Mouse (Mus musculus) gastrocnemius, postnatal 14 days (tissue): ENCODE measurements around the gene Fcgbp. TPM values are rescaled to one million over a fixed set of nuclear protein-coding genes. Genes with fewer than 3 reads are reported as not detected.
A peak's percentile ranks its signal among the peaks of the same experiment; 100 is the strongest.
"Not testable (repeated sequence)": the region's sequence is repeated elsewhere in the genome, so short reads cannot be mapped to it uniquely, and the experiment has no call there.

Experiments used
- DNase-seq: peaks from one replicate; pipeline ENCODE4 v3.0.0; 2021; ENCODE audit warnings: mixed read lengths
- intact Hi-C: fragments of 180-260 bp; cut with DNase I; formaldehyde crosslinking; loops from one replicate; pipeline ENCODE4 v1.15.1; 2025; ENCODE audit warnings: low total_unique reads
- long read RNA-seq, 2 experiments: library from polyadenylated mRNA; stranded (forward); transcript quantifications; one replicate each; pipeline ENCODE4 v2.0.0; 2021
- total RNA-seq, 2 experiments: library from RNA; stranded (reverse); gene quantifications; 2 replicates each; pipeline ENCODE4 v1.2.3; 2021

Fcgbp gene
- under 1 TPM in 1 of 2 experiments, not detected in 1; 0.12 TPM for total RNA-seq
- long read RNA-seq, experiment 1 = 0 reads
- long read RNA-seq, experiment 2 = 0 reads

DNA sequence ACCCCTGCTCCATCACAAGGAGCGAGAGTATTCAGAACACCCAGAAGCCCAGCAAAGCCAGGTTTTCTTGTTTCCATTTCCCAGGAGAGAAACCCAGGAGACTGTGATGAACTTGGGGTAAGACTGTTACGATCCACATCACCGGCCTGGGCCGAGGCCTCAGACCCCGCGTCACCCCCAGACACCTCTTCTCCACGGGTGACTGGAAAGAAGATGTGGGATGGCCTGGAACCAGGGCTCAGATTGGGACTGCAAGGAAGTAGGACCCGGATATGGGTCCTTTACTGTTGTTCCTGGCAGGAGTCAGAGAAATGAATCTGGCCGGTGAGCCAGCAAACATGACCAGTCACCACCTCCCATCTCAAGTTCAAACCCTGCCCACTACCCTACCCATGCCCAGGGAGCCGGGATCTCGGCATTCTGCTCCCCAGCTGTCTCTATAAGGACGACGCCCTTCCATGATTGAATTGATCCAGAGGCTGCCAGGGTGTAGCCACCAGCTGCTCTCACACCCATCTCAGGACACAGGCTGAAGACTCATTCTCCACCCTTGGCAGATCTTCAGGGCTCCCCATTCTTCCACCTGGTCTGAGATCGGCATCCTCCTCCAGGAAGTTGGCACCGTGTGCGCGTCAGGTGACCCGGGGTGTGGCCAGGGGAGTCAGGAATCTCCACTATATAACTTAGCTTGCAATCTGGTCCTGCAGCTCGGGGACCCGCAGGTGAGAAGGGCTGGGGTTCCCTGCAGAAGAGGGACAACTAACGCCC is at the start of gene Fcgbp:
Fcgbp (plus strand) TSS at position 706 of the 768 bp plus-strand sequence.
- no peak for DNase-seq

DNA sequence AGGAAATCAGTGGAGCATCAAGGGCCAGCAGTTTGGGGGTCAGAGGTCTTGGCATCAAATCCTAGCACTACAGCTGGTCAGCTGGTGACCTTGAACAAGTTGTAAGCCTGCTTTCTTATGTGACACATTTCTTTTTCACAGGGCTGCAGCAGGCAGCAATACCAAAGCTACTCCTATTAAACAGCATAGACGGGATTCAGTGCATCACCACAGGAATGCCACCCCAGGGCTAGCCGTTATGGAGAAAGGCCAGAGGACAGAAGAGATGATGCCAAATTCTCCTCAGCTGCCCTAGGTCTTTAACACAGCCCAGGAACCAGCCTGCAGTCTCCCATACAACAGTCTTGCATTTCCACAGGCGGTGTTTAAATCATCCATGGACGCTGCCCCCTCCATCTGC is 26.5 kb upstream of the Fcgbp start:
- DNase-seq = no peak
- intact Hi-C loops = no loop called here

More for the DNA sequence above, at the start of gene Fcgbp:
- intact Hi-C loops = no loop called here

DNA sequence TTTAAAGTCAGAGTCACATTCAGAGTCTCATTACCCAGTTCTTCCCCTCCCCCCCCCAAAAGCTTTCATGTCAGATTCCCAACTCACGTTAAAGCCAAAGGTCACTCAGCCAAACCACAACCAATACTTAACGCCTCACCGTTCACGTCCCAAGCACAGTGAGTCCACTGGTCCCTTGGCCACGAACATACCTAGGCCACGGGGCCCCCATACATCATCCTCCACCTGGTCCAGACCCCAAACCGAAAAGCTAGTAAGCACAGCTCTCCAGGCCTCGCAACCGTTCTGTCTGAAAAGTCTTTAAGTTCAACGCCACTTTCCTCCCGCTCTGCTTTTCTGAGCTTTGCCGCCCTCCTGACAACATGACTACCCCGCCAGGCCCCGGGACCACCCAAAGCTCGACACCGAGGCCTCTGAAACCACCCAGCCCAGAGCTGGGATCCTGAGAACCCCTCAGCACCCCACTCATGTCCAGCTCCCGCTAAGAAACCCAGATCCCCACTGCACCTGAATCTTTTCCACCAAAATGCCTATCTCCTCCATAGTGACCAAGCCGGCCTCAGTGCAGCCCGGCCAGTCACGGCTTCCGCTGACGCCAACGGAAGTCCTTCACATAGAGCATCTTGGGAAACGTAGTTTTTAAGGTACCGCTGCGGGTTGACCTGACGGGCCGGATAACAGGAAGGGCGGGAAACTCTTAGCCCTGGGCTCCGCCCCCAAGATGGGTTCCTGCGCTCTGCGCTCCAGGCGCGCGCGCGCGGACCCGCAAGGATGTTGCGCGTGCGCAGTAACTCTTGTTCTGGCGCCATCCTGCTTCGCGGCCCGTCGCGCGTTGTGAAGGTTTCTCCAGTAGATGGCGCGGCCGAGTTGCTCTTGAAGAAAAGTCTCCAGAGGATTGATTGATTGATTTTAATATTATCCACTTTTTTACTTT is 21.3 kb upstream of the Fcgbp start, which contains the start of gene Psmc4:
Psmc4 (minus strand) TSS at position 626 of the 934 bp plus-strand sequence.
- peak; percentile 98 for DNase-seq
- intact Hi-C loops = loop anchor here (10.0 kb wide), 1 partner anchor 95 kb away; no protein-coding TSS in a partner anchor

DNA sequence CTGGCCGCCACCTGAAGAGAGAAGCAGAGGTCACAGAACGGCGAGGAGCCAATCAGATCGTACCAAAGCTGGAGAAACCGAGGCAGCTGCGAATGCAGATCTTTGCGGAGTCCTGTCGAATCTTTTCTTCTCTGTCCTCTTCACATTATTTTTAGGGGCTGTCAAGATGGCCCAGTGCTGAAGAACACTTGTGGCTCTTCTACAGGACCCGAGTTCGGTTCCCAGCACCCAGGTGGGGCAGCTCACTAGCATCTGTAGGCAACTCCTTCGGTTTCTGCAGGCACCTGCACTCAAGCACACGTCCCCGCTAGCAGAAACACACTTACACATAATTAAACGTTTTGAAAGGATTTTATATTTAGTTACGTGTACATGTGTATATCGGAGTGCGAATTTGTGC is 20.5 kb upstream of the Fcgbp start:
- intact Hi-C loops = loop anchor here (10.0 kb wide), 1 partner anchor 94 kb away; no protein-coding TSS in a partner anchor

DNA sequence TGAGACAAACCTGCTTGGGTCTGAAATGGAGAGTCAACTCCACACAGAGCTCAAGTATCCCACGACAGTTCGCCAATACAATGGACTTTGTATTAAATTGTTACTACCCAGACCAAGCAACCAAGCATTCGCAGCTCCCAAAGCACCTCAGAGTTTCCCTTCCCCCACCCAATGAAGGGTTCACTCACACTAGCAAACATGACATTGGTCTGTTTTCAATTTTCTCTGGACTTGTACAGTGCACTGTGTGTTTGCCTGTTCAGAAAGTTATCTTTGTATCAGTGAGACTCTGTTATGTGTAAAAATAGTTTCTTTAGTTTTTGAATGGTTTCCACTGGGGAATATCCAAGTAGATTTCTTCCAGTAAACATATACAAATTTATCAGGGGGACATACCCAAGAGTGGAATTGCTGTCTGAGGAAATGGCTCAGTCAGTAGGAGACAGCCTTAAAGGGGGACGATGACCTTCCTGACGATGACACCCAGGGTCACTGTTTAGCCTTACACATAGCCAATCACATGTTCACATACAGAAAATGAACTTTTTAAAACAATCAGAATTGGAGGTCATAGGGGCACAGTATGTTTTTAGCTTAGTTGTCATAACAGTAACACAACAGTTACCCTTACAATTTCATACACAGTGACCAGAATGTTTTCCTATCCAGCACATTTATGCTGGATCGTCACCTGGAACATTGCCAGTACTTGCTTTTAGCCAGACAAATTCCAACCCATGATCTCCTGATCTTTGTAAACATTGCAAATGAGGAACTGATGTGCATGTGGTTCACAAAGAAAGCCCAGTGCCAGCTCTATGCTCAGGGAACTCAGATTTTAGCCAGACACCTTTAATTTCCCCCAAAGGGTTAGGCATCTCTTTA is 17.7 kb upstream of the Fcgbp start:
- intact Hi-C loops = loop anchor here (10.0 kb wide), 1 partner anchor 92 kb away; no protein-coding TSS in a partner anchor

More for the DNA sequence above, 20.5 kb upstream of the Fcgbp start:
- DNase-seq = no peak

DNA sequence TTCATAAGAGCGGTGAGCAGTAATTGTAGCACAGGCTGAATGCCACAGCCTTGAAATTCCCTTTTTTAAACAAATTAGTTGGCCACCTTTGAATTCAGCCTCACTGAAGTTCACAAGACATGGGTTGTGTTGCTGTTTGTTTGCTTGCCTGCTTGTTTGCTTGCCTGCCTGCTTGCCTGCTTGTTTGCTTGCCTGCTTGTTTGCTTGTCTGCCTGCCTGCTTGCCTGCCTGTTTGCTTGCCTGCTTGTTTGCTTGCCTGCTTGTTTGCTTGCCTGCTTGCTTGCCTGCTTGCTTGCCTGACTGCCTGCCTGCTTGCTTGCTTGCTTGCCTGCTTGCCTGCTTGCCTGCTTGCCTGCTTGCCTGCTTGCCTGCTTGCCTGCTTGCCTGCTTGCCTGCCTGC is 11.1 kb upstream of the Fcgbp start:
- no peak for DNase-seq
- intact Hi-C loops = loop anchor here (10.0 kb wide), 2 partner anchors 65 to 85 kb away; partner anchors contain the start of gene 9530053A07Rik

More for the DNA sequence above, 17.7 kb upstream of the Fcgbp start:
- no peak for DNase-seq

DNA sequence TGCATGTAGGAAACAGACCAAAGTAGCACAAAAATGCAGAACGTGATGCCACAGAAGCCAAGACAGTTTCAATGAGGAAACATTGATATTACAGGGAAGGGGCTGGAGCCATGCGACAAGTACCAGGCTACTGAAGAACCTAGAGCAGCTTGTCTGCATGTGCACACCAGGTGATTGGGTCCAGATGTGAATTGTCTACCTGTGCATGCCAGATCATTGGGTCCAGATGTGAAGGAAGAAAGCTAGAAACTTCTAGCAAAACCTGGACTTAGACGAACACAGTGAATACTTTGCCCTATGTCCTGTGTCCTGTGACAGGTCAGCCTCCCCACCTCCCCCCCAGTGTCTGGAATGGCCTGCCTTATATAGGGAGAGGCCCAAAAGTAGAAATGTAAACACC is 2.4 kb upstream of the Fcgbp start:
- DNase-seq = no peak
- intact Hi-C loops = loop anchor here (10.0 kb wide), 1 partner anchor 56 kb away; the partner anchor contains the start of gene 9530053A07Rik

DNA sequence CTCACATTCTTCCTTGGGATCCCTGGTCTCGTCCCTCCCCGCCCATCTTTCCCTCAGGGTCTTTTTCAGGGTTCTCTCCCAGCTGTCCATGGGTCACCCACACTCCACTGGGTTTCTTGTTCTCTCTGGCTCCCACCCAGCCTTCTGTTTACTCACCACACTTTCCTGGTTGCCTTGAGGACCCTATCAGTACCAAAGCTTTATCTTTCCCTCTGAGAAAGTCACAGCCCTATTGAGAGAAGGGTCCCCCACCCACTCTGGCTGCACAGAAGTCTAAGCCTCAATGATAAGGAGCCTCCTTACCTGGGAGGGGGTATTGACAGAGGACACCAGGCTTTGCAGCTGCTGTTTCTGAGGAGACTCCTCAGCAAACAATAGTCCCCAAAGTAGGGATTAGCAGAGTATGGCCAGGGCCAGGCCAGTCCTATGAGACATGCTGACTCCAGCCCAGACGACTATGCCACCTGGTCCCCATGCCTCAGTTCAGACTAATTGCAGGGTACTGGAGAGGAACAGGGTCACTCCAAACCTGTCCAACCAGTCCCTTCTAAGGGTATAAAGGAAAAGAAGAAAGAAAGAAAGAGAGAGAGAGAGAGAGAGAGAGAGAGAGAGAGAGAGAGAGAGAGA is 1.4 kb upstream of the Fcgbp start:
- intact Hi-C loops = loop anchor here (10.0 kb wide), 1 partner anchor 55 kb away; the partner anchor contains the start of gene 9530053A07Rik
- DNase-seq = no peak

DNA sequence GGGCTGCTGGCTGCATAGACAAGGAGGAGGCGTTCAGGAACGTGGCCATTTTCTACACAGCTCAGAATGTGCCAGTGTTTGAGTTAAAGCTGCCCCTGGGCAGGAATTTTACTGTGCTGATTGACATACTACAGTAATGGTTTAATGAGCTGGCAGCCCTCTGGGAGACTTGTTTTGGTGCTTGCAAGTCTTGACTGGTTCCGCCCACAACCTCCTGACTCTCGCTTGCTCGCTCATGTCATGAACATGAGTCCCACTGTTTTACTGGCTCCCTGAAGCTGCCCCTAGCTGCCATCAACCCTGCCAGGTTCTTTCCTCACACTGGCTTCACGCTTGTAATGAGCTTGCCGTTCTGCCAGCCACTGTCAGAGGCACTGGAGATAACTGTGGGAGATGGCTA is 13.2 kb downstream of the Fcgbp start:
- intact Hi-C loops = no loop called here
- DNase-seq = no peak

DNA sequence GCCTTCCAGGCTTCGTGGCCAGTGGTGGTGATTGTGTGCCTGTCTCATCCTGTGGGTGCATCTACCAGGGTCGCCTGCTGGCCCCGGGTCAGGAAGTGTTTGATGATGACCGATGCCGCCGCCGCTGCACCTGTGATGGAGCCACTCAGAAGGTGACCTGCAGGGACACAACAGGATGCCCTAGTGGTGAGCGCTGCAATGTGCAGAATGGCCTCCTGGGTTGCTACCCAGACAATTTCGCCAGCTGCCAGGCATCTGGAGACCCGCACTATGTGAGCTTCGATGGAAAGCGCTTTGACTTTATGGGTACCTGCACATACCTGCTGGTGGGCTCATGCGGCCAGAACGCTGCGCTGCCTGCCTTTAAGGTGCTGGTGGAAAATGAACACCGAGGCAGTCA is 15.2 kb downstream of the Fcgbp start:
- no peak for DNase-seq
- intact Hi-C loops = no loop called here

DNA sequence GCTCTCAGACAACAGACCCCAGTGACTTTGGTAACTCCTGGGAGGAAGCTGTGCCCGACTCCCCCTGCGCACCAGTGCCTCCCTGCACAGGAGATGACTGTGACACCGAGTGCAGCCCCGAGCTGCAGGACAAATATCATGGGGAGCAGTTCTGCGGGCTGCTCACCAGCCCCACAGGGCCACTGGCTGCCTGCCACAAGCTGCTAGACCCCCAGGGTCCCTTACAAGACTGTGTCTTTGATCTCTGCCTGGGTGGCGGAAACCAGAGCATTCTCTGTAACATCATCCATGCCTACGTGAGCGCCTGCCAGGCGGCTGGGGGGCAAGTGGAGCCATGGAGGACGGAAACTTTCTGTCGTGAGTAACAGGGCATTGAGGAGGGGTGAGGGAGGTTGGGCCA is 22.5 kb downstream of the Fcgbp start:
- no peak for DNase-seq
- intact Hi-C loops = no loop called here

DNA sequence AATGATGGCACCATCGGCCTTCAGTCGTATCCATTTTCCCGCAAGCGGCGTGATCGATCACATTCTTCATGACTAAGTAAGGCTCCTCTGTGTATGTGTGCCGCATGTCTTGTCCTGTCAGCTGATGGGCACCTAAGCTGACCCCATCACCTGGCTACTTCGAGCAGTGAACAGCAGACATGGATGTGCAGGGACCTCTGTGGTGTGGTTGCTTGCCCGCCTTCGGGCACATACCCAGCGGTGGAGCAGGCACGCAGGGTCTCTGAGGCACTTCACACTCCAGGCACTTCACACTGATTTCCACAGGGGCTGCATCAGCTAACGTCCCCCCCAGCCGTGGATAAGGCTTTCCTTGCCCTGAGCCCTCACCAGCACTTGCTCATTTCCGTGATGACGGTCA is 28.1 kb downstream of the Fcgbp start:
- intact Hi-C loops = no loop called here
- no peak for DNase-seq

DNA sequence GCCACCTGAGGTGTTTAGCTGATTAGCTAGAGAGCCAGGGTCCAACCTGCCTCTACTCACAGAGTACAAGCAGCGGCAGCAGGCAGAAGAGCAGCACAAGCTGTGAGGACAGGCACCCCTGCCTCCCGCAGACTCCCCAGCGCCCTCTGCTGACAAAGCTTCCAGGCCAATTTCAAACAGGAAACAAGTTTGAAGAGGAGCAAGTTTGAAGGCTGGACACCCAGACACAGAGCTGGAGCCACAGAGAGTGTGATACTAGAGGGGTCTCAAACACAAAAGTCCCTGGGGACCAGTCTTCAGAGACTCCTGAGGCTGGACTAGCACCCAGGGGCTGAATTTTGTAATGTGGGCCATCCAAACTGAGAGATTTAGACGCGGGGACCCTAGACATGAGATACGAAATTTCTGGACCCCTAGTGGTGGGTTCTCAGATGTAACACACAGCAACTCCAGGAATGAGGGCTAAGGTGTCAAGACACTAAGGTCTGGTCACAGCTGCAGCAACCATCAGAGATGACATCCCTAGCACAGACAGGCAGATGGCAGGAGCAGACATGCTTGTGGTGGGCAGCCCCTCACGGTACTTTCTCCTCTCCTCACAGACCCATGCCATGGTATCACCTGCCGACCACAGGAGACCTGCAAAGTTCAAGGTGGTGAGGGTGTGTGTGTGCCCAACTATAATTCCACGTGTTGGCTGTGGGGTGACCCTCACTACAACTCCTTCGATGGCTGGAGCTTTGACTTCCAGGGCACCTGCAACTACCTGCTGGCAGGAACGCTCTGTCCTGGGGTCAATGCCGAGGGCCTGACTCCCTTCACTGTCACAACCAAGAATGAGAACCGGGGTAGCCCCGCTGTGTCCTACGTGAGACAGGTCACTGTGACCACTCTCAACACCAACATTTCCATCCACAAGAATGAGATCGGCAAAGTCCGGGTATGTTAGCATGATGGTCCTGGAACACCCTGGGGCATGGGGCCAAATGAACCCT is 29.9 kb downstream of the Fcgbp start:
- DNase-seq = peak; percentile 35
- intact Hi-C loops = no loop called here

DNA sequence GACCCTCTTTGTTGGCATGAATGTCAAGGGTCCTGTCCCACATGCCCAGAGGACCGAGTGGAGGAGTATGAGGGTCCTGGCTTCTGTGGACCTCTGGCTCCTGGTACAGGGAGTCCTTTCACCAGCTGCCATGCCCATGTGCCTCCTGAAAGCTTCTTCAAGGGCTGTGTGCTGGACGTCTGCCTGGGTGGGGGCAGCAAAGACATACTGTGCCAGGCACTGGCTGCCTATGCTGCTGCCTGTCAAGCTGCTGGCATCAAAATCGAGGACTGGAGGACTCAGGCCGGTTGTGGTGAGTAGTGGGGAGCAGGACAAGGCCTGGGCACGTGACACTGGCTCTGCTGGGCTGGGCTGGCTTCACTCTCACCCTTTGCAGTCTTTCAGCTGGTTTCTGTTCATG is 31.9 kb downstream of the Fcgbp start:
- intact Hi-C loops, DNase-seq: not testable (repeated sequence)

DNA sequence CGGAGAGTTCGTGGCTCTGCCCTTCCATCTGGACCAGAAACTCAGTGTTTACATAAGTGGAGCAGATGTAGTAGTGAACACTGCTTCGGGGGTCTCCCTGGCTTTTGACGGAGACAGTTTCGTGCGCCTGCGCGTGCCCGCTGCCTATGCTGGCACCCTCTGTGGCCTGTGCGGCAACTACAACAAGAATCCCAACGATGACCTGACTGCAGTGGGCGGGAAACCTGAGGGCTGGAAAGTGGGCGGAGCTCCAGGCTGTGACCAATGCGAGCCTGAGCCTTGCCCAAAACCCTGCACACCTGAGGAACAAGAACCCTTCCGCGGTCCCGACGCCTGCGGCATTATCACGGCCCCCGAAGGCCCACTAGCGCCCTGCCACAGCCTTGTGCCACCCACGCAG is 33.6 kb downstream of the Fcgbp start:
- intact Hi-C loops = no loop called here
- no peak for DNase-seq

DNA sequence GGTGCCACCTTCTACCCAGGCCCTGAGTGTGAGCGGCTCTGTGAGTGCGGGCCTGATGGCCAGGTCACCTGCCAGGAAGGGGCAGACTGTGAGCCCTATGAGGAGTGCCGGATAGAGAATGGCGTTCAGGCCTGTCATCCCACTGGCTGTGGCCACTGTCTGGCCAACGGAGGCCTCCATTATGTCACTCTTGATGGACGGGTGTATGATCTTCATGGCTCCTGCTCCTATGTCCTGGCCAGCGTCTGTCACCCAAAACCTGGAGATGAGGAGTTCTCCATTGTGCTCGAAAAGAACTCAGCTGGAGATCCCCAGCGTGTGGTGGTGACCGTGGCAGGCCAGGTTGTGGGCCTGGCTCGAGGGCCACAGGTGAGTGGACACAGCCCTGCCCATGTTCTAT is 35.2 kb downstream of the Fcgbp start:
- intact Hi-C loops = no loop called here
- no peak for DNase-seq

DNA sequence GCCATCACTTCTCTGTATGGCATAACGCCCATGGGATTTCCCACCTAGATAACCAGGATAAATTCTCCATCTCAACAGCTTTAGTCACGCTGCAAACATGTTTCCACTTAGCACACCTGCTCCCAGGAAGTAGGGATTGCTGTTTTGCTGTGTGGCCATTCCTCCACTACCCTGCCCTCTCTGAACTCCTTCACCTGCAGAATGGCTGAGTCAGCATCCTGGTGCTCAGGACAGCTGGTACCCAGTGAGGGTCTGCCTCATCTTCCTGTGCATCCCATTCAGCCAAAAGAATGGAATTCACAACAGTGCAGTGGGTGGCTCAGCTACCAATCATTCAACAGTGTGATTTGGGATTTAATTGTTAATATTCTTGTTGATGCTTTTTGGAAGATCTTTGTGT is 43.6 kb downstream of the Fcgbp start:
- intact Hi-C loops = no loop called here
- no peak for DNase-seq
